Mouse (Mus musculus): Measurements from ENCODE around the gene 9130230L23Rik. TPM values are rescaled to one million over a fixed set of nuclear protein-coding genes. Genes with fewer than 3 reads are reported as not detected.
"Not testable (repeated sequence)": the region's sequence is repeated elsewhere in the genome, so short reads cannot be mapped to it uniquely, and the experiment has no call there.

The 9130230L23Rik gene
- polyA plus RNA-seq, 1 experiment from 2014 or later = not detected

DNA sequence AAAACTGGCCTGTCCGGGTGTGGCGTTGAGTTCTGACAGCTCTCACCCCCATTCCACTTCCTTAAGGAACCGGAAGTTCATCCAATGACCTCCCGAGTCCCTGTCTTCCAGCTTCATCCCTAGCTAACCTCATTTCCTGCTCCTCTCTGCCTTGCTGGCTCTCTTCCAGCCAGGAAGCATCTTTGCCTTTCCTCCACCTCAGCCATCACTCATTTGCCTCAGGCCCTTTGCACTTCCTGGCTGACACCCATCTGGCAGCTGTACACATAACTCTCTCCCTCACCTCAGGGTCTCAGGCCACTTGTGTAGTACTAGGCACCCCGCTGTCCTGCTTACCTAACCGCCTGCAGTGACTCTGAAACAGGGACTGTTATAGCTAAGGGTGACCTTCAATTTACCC lies 9.4 kb downstream of the 9130230L23Rik start:
- Histone ChIP-seq H3K36me3 (ENCODE audit: control insufficient read depth, insufficient read depth, low read length) (no peaks in the 10 kb centered on the region), H3K27ac (ENCODE audit: low read length) (no peak overlapping the region), H3K4me3 (ENCODE audit: low read depth, low read length) (no peak overlapping the region), H3K9ac (ENCODE audit: low read depth, low read length) (no peak overlapping the region), H3K9me3 (replicated peaks; ENCODE audit: control insufficient read depth, low read length, poor library complexity, severe bottlenecking) (no peaks in the 10 kb centered on the region), H3K4me2 (ENCODE audit: low read length) (no peak overlapping the region), H3K4me1 (ENCODE audit: control insufficient read depth, insufficient read depth, low read length) (no peaks in the 10 kb centered on the region), H3K27me3 (ENCODE audit: control insufficient read depth, insufficient read depth, low read depth, low read length) (no peaks in the 10 kb centered on the region)
- WGBS = 90% methylated on average over 6 of the region's 6 CpGs
- ATAC-seq = no peak

DNA sequence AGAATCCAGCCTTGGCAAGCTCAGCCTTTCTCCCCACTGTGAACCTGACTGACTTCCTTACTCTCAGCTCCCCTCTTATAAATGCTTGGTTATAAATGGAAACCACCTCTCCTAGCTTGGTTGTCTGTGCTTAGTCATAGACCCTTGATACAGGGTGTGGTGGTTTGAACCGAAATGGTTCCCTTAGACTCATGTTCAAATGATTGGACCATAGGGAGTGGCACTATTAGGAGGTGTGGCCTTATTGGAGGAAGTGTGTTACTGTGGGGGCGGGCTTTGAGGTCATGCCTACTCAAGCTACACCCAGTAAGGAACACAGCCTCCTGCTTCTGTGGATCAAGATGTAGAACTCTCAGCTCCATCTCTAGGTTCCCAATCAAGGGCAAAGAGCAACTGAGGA lies 12.9 kb downstream of the 9130230L23Rik start:
- no peaks in the 10 kb centered on the region for H3K9me3 ChIP-seq (replicated peaks; ENCODE audit: control insufficient read depth, low read length, poor library complexity, severe bottlenecking)
- H3K36me3 ChIP-seq (ENCODE audit: control insufficient read depth, insufficient read depth, low read length) = no peaks in the 10 kb centered on the region
- WGBS = 86% methylated on average over 2 of the region's 2 CpGs
- no peak overlapping the region for H3K4me3 ChIP-seq (ENCODE audit: low read depth, low read length)
- no peaks in the 10 kb centered on the region for H3K4me1 ChIP-seq (ENCODE audit: control insufficient read depth, insufficient read depth, low read length)
- no peak overlapping the region for H3K4me2 ChIP-seq (ENCODE audit: low read length)
- no peak for ATAC-seq
- H3K27me3 ChIP-seq (ENCODE audit: control insufficient read depth, insufficient read depth, low read depth, low read length) = no peaks in the 10 kb centered on the region
- no peak overlapping the region for H3K9ac ChIP-seq (ENCODE audit: low read depth, low read length)
- H3K27ac ChIP-seq (ENCODE audit: low read length) = no peak overlapping the region

DNA sequence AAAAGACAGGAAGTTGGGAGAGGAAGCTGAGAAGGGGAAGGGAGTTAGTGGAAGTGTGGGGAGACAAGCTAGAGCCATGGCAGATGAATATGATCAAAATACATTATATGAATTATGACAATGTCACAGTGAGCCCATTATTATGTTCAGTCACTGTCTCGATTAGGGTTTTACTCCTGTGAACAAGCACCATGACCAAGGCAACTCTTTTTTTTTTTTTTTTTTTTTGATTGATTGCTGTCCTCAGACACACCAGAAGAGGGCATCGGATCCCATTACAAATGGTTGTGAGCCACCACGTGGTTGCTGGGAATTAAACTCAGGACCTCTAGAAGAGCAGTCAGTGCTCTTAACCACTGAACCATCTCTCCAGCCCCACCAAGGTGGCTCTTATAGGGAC lies 17.1 kb downstream of the 9130230L23Rik start:
- not testable (repeated sequence) for H3K4me3 ChIP-seq (ENCODE audit: low read depth, low read length); H3K9me3 ChIP-seq (replicated peaks; ENCODE audit: control insufficient read depth, low read length, poor library complexity, severe bottlenecking); H3K9ac ChIP-seq (ENCODE audit: low read depth, low read length); H3K4me1 ChIP-seq (ENCODE audit: control insufficient read depth, insufficient read depth, low read length); H3K27ac ChIP-seq (ENCODE audit: low read length); H3K4me2 ChIP-seq (ENCODE audit: low read length); H3K27me3 ChIP-seq (ENCODE audit: control insufficient read depth, insufficient read depth, low read depth, low read length); H3K36me3 ChIP-seq (ENCODE audit: control insufficient read depth, insufficient read depth, low read length); ATAC-seq
- 69% methylated on average over 3 of the region's 3 CpGs for WGBS

DNA sequence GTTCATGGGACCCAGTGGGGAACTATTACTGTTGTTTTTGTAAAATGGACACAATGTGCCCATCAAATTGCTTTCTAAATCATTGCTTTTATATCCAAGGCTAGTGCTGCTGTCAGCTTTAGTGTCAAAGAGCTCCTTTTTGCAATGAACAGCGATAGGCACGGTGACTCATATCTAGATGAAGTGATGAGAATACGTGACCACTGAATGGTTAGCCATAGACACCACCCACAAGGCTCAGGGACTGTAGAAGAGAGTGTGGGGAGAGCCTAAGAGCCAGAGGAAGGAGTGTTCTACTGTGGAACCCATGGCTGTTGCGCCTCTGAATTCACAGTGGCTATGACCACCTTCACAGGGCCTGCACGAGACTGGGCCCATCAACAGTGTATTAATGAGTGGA lies 17.7 kb downstream of the 9130230L23Rik start:
- ATAC-seq = no peak
- WGBS = 89% methylated on average over 5 of the region's 5 CpGs
- no peaks in the 10 kb centered on the region for H3K36me3 ChIP-seq (ENCODE audit: control insufficient read depth, insufficient read depth, low read length)
- H3K9ac ChIP-seq (ENCODE audit: low read depth, low read length) = no peak overlapping the region
- no peak overlapping the region for H3K4me3 ChIP-seq (ENCODE audit: low read depth, low read length)
- H3K9me3 ChIP-seq (replicated peaks; ENCODE audit: control insufficient read depth, low read length, poor library complexity, severe bottlenecking) = no peaks in the 10 kb centered on the region
- no peak overlapping the region for H3K4me2 ChIP-seq (ENCODE audit: low read length)
- no peak overlapping the region for H3K27ac ChIP-seq (ENCODE audit: low read length)
- H3K27me3 ChIP-seq (ENCODE audit: control insufficient read depth, insufficient read depth, low read depth, low read length) = no peaks in the 10 kb centered on the region
- no peaks in the 10 kb centered on the region for H3K4me1 ChIP-seq (ENCODE audit: control insufficient read depth, insufficient read depth, low read length)

DNA sequence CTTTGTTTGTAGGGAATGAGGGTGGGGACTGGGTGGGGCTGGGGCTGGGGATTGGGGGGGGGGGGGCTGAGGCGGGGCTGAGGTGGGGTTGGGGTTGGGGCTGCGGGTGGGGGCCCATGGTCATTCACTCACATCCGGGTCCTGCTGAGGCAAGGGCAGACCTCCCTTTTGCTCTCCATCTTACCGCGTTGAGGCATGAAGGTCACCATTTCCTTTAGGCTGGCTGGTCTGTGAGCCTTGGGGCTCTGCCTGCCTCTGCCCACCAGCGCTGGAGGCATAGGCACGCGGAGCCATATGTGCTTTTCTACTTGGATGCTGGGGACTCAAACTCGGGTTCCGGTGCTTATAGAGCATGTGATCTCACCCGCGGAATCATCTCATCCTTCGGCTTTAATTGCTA lies 28.4 kb downstream of the 9130230L23Rik start:
- Histone ChIP-seq H3K4me3 (ENCODE audit: low read depth, low read length) (no peak overlapping the region), H3K9me3 (replicated peaks; ENCODE audit: control insufficient read depth, low read length, poor library complexity, severe bottlenecking) (no peaks in the 10 kb centered on the region), H3K9ac (ENCODE audit: low read depth, low read length) (no peak overlapping the region), H3K27me3 (ENCODE audit: control insufficient read depth, insufficient read depth, low read depth, low read length) (no peaks in the 10 kb centered on the region), H3K4me1 (ENCODE audit: control insufficient read depth, insufficient read depth, low read length) (no peaks in the 10 kb centered on the region), H3K36me3 (ENCODE audit: control insufficient read depth, insufficient read depth, low read length) (no peaks in the 10 kb centered on the region), H3K4me2 (ENCODE audit: low read length) (no peak overlapping the region), H3K27ac (ENCODE audit: low read length) (no peak overlapping the region)
- WGBS = 95% methylated on average over 13 of the region's 13 CpGs
- ATAC-seq = no peak

DNA sequence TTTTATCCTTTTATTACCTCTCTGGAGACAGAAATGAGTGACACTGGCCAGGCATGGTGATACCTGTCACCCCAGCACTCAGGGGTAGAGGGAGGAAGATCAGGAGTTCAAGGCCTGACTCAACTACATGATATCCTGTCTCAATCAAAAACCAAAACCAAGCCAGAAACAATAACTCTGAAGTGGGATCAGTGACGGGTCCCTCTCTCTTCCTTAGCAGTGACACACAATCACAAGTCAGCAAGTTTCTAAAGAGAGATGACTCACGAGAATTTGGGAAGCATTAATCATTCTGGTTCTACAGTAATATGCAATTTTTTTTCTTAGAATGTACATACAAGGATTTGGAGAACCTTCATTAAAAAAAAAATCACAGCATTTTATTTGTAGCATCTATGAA lies 30.9 kb downstream of the 9130230L23Rik start:
- Histone ChIP-seq H3K9ac (ENCODE audit: low read depth, low read length) (no peak overlapping the region), H3K27me3 (ENCODE audit: control insufficient read depth, insufficient read depth, low read depth, low read length) (no peaks in the 10 kb centered on the region), H3K4me3 (ENCODE audit: low read depth, low read length) (no peak overlapping the region), H3K36me3 (ENCODE audit: control insufficient read depth, insufficient read depth, low read length) (no peaks in the 10 kb centered on the region), H3K27ac (ENCODE audit: low read length) (no peak overlapping the region), H3K4me2 (ENCODE audit: low read length) (no peak overlapping the region), H3K9me3 (replicated peaks; ENCODE audit: control insufficient read depth, low read length, poor library complexity, severe bottlenecking) (no peaks in the 10 kb centered on the region), H3K4me1 (ENCODE audit: control insufficient read depth, insufficient read depth, low read length) (no peaks in the 10 kb centered on the region)
- no peak for ATAC-seq
- WGBS = 82% methylated on average over 2 of the region's 2 CpGs

DNA sequence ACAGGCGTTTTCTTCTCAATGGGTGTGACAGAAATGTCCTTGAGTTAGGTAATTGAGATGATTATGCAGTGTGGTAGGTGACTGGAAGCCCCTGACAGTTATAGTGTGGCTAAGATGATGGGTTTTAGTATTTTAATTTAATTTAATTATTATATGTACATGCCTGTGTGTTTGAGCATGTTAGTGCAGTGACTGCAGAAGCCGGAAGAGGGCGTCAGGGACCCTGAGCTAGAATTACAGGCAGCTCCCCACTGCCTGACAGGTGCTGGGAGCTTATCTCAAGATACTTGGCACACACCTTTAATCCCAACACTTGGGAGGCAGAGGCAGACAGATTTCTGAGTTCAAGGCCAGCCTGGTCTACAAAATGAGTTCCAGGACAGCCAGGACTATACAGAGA lies 36.1 kb downstream of the 9130230L23Rik start:
- Histone ChIP-seq H3K9me3 (replicated peaks; ENCODE audit: control insufficient read depth, low read length, poor library complexity, severe bottlenecking) (no peaks in the 10 kb centered on the region), H3K4me2 (ENCODE audit: low read length) (no peak overlapping the region), H3K4me3 (ENCODE audit: low read depth, low read length) (no peak overlapping the region), H3K36me3 (ENCODE audit: control insufficient read depth, insufficient read depth, low read length) (no peaks in the 10 kb centered on the region), H3K27ac (ENCODE audit: low read length) (no peak overlapping the region), H3K4me1 (ENCODE audit: control insufficient read depth, insufficient read depth, low read length) (no peaks in the 10 kb centered on the region), H3K9ac (ENCODE audit: low read depth, low read length) (no peak overlapping the region), H3K27me3 (ENCODE audit: control insufficient read depth, insufficient read depth, low read depth, low read length) (no peaks in the 10 kb centered on the region)
- WGBS = 95% methylated on average over 3 of the region's 3 CpGs
- no peak for ATAC-seq

DNA sequence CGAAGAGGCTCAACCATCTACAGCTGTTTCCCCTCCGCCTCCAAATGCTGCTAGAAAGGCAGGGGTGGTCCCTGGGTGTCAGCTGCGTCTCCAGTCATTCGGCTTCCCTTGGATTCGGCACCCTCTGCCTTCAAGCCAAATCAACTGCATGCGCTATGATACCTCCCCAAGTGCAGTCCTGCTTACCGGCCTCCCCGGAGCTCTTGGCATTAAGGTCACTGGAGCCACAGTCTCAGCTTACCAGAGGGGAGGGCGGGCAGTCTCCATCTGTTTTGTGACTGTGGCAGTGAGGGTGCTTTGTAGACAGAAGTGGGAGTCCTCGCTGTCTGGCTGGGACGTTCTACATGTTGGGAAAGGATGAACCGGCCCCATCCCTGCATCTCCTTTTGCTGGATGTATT lies 37.0 kb downstream of the 9130230L23Rik start:
- Histone ChIP-seq H3K27ac (ENCODE audit: low read length) (no peak overlapping the region), H3K9me3 (replicated peaks; ENCODE audit: control insufficient read depth, low read length, poor library complexity, severe bottlenecking) (no peaks in the 10 kb centered on the region), H3K4me3 (ENCODE audit: low read depth, low read length) (no peak overlapping the region), H3K4me1 (ENCODE audit: control insufficient read depth, insufficient read depth, low read length) (no peaks in the 10 kb centered on the region), H3K36me3 (ENCODE audit: control insufficient read depth, insufficient read depth, low read length) (no peaks in the 10 kb centered on the region), H3K4me2 (ENCODE audit: low read length) (no peak overlapping the region), H3K27me3 (ENCODE audit: control insufficient read depth, insufficient read depth, low read depth, low read length) (no peaks in the 10 kb centered on the region), H3K9ac (ENCODE audit: low read depth, low read length) (no peak overlapping the region)
- ATAC-seq = no peak
- WGBS = 63% methylated on average over 12 of the region's 12 CpGs

DNA sequence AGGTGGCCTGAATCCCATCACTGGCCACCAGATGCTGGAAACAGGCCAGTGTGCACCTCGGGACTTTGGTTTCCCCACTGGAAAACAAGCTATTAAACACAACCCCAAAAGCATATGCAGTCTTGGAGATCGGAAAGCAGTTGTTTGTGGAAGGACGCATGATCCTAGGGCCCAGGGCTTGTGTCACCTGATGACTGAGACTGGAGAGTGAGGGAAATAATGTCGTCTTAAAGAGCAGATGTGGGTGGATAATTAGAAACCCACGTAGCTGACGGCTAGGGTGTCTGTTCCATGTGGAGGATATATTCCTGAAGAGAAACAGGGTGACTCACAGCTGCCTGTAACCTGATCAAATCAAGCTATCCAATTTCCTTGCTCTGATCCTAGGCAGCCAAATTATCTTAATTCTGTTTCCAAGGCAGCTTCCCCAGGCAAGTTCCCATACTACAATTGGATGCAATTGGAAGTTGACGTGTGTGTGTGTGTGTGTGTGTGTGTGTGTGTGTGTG lies 38.3 kb downstream of the 9130230L23Rik start:
- ATAC-seq = no peak
- no peak overlapping the region for H3K9ac ChIP-seq (ENCODE audit: low read depth, low read length)
- H3K27ac ChIP-seq (ENCODE audit: low read length) = no peak overlapping the region
- H3K36me3 ChIP-seq (ENCODE audit: control insufficient read depth, insufficient read depth, low read length) = no peaks in the 10 kb centered on the region
- H3K9me3 ChIP-seq (replicated peaks; ENCODE audit: control insufficient read depth, low read length, poor library complexity, severe bottlenecking) = no peaks in the 10 kb centered on the region
- WGBS = 68% methylated on average over 7 of the region's 7 CpGs
- no peak overlapping the region for H3K4me2 ChIP-seq (ENCODE audit: low read length)
- no peaks in the 10 kb centered on the region for H3K27me3 ChIP-seq (ENCODE audit: control insufficient read depth, insufficient read depth, low read depth, low read length)
- no peaks in the 10 kb centered on the region for H3K4me1 ChIP-seq (ENCODE audit: control insufficient read depth, insufficient read depth, low read length)
- no peak overlapping the region for H3K4me3 ChIP-seq (ENCODE audit: low read depth, low read length)

DNA sequence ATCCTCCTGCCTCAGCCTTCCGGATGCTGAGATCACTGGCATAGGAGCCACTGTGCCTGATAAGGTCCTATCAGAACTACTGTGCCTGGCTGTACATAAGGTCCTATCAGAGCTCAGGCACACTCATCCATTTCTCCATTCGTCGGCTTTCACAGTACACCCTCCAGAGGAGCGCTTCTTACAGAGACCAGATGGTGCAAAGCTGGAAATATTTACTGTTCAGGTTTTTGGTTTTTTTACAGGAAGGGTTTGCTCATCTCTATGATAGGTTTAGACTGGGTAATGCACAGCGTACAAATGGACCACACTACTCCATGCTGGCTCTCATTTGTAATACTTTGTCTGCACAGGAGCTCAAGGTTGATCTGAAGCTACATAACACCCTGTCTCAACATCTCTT lies 40.8 kb downstream of the 9130230L23Rik start:
- Histone ChIP-seq H3K4me2 (ENCODE audit: low read length) (no peak overlapping the region), H3K4me1 (ENCODE audit: control insufficient read depth, insufficient read depth, low read length) (no peaks in the 10 kb centered on the region), H3K27me3 (ENCODE audit: control insufficient read depth, insufficient read depth, low read depth, low read length) (no peaks in the 10 kb centered on the region), H3K9ac (ENCODE audit: low read depth, low read length) (no peak overlapping the region), H3K4me3 (ENCODE audit: low read depth, low read length) (no peak overlapping the region), H3K9me3 (replicated peaks; ENCODE audit: control insufficient read depth, low read length, poor library complexity, severe bottlenecking) (no peaks in the 10 kb centered on the region), H3K27ac (ENCODE audit: low read length) (no peak overlapping the region), H3K36me3 (ENCODE audit: control insufficient read depth, insufficient read depth, low read length) (no peaks in the 10 kb centered on the region)
- 96% methylated on average over 5 of the region's 5 CpGs for WGBS
- no peak for ATAC-seq

Measured in midbrain, embryonic 16.5 days (tissue).